Mouse (Mus musculus): ENCODE measurements around the gene Tnfrsf11a.

DNA sequence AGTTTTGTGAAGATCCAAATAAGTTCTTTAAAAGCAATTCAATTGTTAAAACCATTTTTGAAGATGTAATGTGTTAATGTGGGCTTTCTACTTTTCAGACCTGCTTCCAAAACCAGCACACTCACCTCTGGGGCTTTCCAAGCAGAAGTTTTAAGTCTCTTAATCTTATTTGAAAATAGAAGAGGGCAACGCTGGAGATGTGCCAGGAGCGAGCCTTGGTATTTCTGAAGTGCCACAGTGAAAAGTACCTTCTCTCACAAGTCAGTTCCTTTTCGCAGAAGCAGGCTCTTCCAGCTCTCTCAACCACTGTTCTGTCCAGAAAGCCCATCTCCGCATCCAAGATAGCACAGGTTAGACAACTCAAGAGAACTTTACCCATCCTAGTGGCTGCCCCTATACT, 4.1 kb upstream of the Tnfrsf11a start:
- TF ChIP-seq POLR2A (IDR thresholded peaks at IDR 0.05; ENCODE audit: low read depth, low read length) (no peak), CTCF (IDR thresholded peaks at IDR 0.05; ENCODE audit: extremely low read depth, insufficient read depth, insufficient read length, insufficient replicate concordance) (no peak)
